Mouse (Mus musculus): ENCODE results near the gene Ttc7b. TPM values are rescaled to one million over a fixed set of nuclear protein-coding genes. Genes with fewer than 3 reads are reported as not detected.

Gene Ttc7b
- total and polyA plus RNA-seq, 3 experiments: 21.1 to 33.9 (median 26.8) TPM

DNA sequence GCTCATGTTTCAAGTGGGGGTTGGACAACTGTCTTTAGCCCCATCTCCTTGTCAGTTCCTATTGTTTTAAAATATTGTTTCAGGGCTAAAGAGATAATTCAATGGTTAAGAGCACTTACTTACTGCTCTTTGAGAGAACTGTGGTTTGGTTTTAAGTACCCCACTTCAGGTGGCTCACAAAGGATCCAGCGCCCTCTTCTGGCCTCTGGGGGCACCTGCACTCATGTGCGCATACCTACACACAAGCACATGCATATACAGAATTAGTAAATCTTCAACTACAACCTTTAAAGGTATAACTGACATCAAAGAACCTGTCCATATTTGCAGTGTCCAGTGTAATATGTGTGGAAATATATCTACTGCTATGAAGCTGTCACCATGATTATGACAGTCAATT lies 226.2 kb downstream of the Ttc7b start:
- DNase-seq (ENCODE audit: low spot score) (no peak), ATAC-seq (ENCODE audit: extremely low read depth, insufficient number of reproducible peaks, low FRiP score, poor library complexity, severe bottlenecking) (no peak)
- Histone ChIP-seq H3K4me3 (ENCODE audit: low read depth, low read length) (no peak overlapping the region), H3K9me3 (replicated peaks) (no peaks in the 10 kb centered on the region), H3K27me3 (ENCODE audit: insufficient read depth, low read length) (peaks cover 52% of the 10 kb centered on the region), H3K4me1 (ENCODE audit: insufficient read depth, low read depth, low read length) (peaks cover 4% of the 10 kb centered on the region), H3K36me3 (replicated peaks) (no peaks in the 10 kb centered on the region)
- TF ChIP-seq GATA2 (IDR thresholded peaks at IDR 0.05; ENCODE audit: borderline replicate concordance, low read depth, low read length) (no peak), CTCF (IDR thresholded peaks at IDR 0.05; ENCODE audit: low read depth, low read length) (no peak), TAL1 (conservative IDR thresholded peaks at IDR 0.05; ENCODE audit: low read depth, low read length) (no peak), POLR2AphosphoS5 (IDR thresholded peaks at IDR 0.05; ENCODE audit: insufficient replicate concordance, low read depth, low read length) (no peak), GATA1 (IDR thresholded peaks at IDR 0.05; ENCODE audit: borderline replicate concordance, low read length) (no peak)

DNA sequence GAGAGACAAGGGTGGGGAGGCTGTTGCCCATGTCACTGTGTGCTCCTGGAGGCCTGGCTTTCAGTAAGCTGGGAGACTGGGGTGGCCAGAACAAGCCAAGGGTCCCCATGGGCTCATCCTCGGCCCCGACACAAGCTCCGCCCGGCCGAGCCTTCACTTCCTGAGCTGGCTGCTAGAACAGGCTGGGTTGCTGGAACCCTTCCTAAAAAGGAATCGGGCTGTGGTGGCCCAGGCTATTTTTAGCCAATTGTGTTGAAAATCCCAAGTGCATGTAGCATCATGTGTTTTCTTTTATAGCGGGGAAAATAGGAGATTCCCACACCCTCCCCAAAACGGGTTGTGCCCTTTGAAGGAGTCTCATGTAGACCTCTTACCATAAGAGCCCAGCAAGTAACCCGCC lies 226.7 kb downstream of the Ttc7b start:
- no peak for DNase-seq (ENCODE audit: low spot score)
- Histone ChIP-seq H3K36me3 (replicated peaks) (no peaks in the 10 kb centered on the region), H3K4me3 (ENCODE audit: low read depth, low read length) (no peak overlapping the region), H3K4me1 (ENCODE audit: insufficient read depth, low read depth, low read length) (peaks cover 4% of the 10 kb centered on the region), H3K27me3 (ENCODE audit: insufficient read depth, low read length) (peaks cover 51% of the 10 kb centered on the region), H3K9me3 (replicated peaks) (no peaks in the 10 kb centered on the region)
- no peak for TF ChIP-seq POLR2AphosphoS5 (IDR thresholded peaks at IDR 0.05; ENCODE audit: insufficient replicate concordance, low read depth, low read length)
- no peak for TF ChIP-seq GATA1 (IDR thresholded peaks at IDR 0.05; ENCODE audit: borderline replicate concordance, low read length)
- no peak for TF ChIP-seq GATA2 (IDR thresholded peaks at IDR 0.05; ENCODE audit: borderline replicate concordance, low read depth, low read length)
- TF ChIP-seq TAL1 (conservative IDR thresholded peaks at IDR 0.05; ENCODE audit: low read depth, low read length): no peak
- no peak for TF ChIP-seq CTCF (IDR thresholded peaks at IDR 0.05; ENCODE audit: low read depth, low read length)
- no peak for ATAC-seq (ENCODE audit: extremely low read depth, insufficient number of reproducible peaks, low FRiP score, poor library complexity, severe bottlenecking)

DNA sequence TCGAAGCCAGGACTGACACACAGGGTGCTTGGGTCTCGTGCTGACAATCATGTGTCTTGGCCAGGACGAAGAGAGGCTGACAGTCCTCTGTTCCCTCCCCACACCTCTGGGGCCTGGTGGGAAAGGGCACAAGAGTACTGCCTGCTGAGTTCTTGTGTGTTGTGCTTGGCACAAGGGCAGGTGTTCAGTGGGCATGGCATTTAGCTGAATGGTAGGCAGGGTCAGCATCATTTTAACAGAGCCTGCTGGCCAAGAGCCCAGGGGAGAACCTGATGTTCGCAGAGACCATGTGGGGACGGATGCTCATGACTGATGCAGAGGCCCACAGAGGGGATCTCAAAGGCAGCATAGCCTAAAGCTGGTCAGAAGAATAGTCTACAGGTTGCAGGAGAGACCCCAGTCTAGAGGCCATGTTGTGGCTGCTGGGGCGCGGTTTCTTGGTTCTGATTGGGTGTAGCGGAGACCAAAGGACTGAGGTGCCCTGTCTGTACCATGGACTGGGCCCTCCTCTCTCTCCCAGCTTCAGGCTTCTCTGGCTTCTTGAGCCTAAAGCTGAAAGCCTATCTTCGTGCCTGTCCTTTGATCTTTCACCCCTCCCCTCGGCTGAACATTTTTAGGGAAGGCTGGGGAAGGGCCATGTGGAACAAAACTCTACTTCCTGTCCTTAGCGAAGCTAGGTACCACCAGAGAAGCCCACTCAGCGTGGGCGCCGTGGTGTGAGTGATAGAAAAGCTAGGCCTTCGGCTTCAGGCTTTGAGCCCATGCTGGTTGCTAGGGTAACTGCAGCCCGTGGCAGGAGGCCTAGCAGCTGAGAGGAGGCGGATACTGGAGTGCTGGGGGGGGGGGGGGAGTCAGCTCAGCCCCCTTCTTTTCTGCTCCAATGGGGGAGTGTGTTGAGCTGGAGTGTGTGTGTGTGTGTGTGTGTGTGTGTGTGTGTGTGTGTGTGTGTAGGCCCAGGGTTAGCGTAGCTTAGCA lies 229.6 kb downstream of the Ttc7b start:
- Histone ChIP-seq H3K4me1 (ENCODE audit: insufficient read depth, low read depth, low read length) (peaks cover 11% of the 10 kb centered on the region), H3K36me3 (replicated peaks) (no peaks in the 10 kb centered on the region), H3K9me3 (replicated peaks) (no peaks in the 10 kb centered on the region), H3K27me3 (ENCODE audit: insufficient read depth, low read length) (peaks cover 64% of the 10 kb centered on the region), H3K4me3 (ENCODE audit: low read depth, low read length) (no peak overlapping the region)
- TF ChIP-seq POLR2AphosphoS5 (IDR thresholded peaks at IDR 0.05; ENCODE audit: insufficient replicate concordance, low read depth, low read length) (no peak), GATA2 (IDR thresholded peaks at IDR 0.05; ENCODE audit: borderline replicate concordance, low read depth, low read length) (no peak), CTCF (IDR thresholded peaks at IDR 0.05; ENCODE audit: low read depth, low read length) (no peak), GATA1 (IDR thresholded peaks at IDR 0.05; ENCODE audit: borderline replicate concordance, low read length) (no peak), TAL1 (conservative IDR thresholded peaks at IDR 0.05; ENCODE audit: low read depth, low read length) (no peak)
- DNase-seq (ENCODE audit: low spot score): no peak
- ATAC-seq (ENCODE audit: extremely low read depth, insufficient number of reproducible peaks, low FRiP score, poor library complexity, severe bottlenecking): no peak

DNA sequence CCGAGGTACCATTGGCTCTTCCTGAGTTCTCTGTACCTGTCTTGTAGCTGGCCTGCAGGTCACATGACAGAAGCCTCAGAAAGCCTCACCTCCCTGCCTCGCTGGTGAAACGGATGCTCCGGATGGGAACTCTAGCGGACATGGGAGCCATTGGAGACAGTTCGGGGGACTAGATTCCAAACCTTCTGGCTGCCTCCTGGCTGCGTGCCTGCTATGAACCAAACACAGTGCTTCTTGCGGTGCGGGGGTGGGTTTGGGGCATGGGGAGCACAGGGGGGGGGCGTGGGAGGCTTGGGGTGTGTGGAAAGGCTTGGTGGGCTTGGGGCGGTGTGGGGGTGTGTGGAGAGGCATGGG lies 230.5 kb downstream of the Ttc7b start:
- H3K36me3 ChIP-seq (replicated peaks): no peaks in the 10 kb centered on the region

DNA sequence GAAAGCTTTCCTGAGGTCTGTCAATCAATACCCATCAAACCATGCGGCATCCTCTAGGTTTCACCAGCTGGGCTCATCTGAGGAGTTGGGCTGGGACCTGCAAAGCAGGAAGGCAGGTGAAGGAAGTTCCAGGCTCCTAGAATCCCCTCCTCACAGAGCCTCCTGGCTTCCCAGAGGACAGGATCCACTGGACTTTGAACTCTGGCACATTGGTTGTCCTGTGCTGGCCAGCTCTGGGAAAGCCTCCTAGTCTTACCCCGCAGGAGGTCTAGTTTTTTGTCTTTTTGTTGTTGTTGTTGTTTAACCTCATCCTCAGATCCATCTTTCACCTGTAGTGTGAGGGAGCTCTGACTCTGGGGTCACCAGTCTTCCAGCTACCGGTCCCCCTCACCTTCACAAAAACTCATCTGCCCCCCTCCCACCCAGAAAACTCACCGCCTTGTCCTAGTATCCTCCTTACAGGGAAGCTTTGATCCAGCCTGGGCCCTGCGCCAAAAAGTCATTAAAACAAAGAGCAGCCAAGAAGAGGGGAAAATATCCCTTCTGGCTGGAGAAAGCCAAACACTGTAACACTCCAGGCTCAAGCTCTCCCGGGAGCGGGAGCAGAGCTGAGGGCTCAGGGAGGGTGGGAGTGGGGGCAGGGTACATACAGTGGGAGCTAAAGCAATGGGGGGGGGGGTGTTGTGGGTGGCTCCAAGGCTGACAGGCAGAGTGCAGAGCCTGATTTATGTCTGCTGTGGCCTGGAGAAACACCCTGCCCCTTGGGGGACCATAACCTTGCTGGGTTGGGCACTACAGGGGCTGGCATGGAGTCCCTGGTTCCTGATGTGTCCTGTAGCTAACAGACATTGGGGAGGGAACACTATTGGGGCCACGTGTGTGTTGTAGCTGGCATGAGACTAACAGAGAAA lies 231.1 kb downstream of the Ttc7b start:
- peaks cover 75% of the 10 kb centered on the region for H3K27me3 ChIP-seq (ENCODE audit: insufficient read depth, low read length)
- DNase-seq (ENCODE audit: low spot score) (no peak), ATAC-seq (ENCODE audit: extremely low read depth, insufficient number of reproducible peaks, low FRiP score, poor library complexity, severe bottlenecking) (no peak)
- no peaks in the 10 kb centered on the region for H3K9me3 ChIP-seq (replicated peaks)
- TF ChIP-seq CTCF (IDR thresholded peaks at IDR 0.05; ENCODE audit: low read depth, low read length) (no peak), GATA1 (IDR thresholded peaks at IDR 0.05; ENCODE audit: borderline replicate concordance, low read length) (no peak), GATA2 (IDR thresholded peaks at IDR 0.05; ENCODE audit: borderline replicate concordance, low read depth, low read length) (no peak), POLR2AphosphoS5 (IDR thresholded peaks at IDR 0.05; ENCODE audit: insufficient replicate concordance, low read depth, low read length) (no peak), TAL1 (conservative IDR thresholded peaks at IDR 0.05; ENCODE audit: low read depth, low read length) (no peak)
- peaks cover 11% of the 10 kb centered on the region for H3K4me1 ChIP-seq (ENCODE audit: insufficient read depth, low read depth, low read length)
- no peak overlapping the region for H3K4me3 ChIP-seq (ENCODE audit: low read depth, low read length)
- no peaks in the 10 kb centered on the region for H3K36me3 ChIP-seq (replicated peaks)

More for the DNA sequence above, 230.5 kb downstream of the Ttc7b start:
- Histone ChIP-seq H3K4me1 (ENCODE audit: insufficient read depth, low read depth, low read length) (peaks cover 11% of the 10 kb centered on the region), H3K27me3 (ENCODE audit: insufficient read depth, low read length) (peaks cover 69% of the 10 kb centered on the region), H3K9me3 (replicated peaks) (no peaks in the 10 kb centered on the region), H3K4me3 (ENCODE audit: low read depth, low read length) (no peak overlapping the region)
- TF ChIP-seq TAL1 (conservative IDR thresholded peaks at IDR 0.05; ENCODE audit: low read depth, low read length) (no peak), CTCF (IDR thresholded peaks at IDR 0.05; ENCODE audit: low read depth, low read length) (no peak), GATA1 (IDR thresholded peaks at IDR 0.05; ENCODE audit: borderline replicate concordance, low read length) (no peak), GATA2 (IDR thresholded peaks at IDR 0.05; ENCODE audit: borderline replicate concordance, low read depth, low read length) (no peak), POLR2AphosphoS5 (IDR thresholded peaks at IDR 0.05; ENCODE audit: insufficient replicate concordance, low read depth, low read length) (no peak)
- ATAC-seq (ENCODE audit: extremely low read depth, insufficient number of reproducible peaks, low FRiP score, poor library complexity, severe bottlenecking): no peak
- no peak for DNase-seq (ENCODE audit: low spot score)
